In genomic region chr7:109929628-109930027, GRCm38 (mm10) we compare ENCODE assay signal across 16 mouse cellular contexts. TPM values are rescaled to one million over a fixed set of nuclear protein-coding genes. Genes with fewer than 3 reads are reported as not detected.
DNase-seq lines count a peak whose midpoint lies in the region; ATAC-seq and TF ChIP-seq lines count a peak whose summit lies in the region.
"Had no signal": no experiment of that assay in that cellular context is flagged by ENCODE, and none has a peak within 500 bp of the region (broad histone marks: within the 10 kb centered on the region; RNA-seq: fewer than 3 reads in every experiment).

No protein-coding gene starts in this region.

- no peaks in the 10 kb centered on the region for H3K79me2 ChIP-seq in CH12.LX (replicated peaks; ENCODE audit: control insufficient read depth, extremely low read depth, insufficient read depth, poor library complexity, severe bottlenecking)

- no peak overlapping the region for H3K4me2 ChIP-seq in liver, embryonic 14.5 days (ENCODE audit: low read depth)
- no peak overlapping the region for H3K4me2 ChIP-seq in CH12.LX (ENCODE audit: insufficient read depth, low read depth, poor library complexity, severe bottlenecking)
- H3K4me2 ChIP-seq: embryonic facial prominence, embryonic 12.5 days; limb, embryonic 13.5 days; neural tube, embryonic 15.5 days had no signal

- in situ Hi-C loops in CH12.LX (cut with MboI; ENCODE audit: low pct_ligation_motif_present, low pct_unique_long_range_greater_than_20kb, low sequenced_read_pairs) = no loop called here

- H3K36me3 ChIP-seq in liver, embryonic 14.5 days (replicated peaks; ENCODE audit: control insufficient read depth, insufficient read depth, low read depth) = peaks cover 2% of the 10 kb centered on the region
- H3K36me3 ChIP-seq in CH12.LX (replicated peaks in 1 of 2; ENCODE audit: control insufficient read depth in 1 of 2, insufficient read depth in 1 of 2, low read length in 1 of 2) = peaks cover 6 to 30% of the 10 kb centered on the region in 2 experiments

- no peaks in the 10 kb centered on the region for H3K27me3 ChIP-seq in liver, embryonic 14.5 days (ENCODE audit: control insufficient read depth, insufficient read depth, low read length)
- no peaks in the 10 kb centered on the region for H3K27me3 ChIP-seq in CH12.LX (replicated peaks)
- H3K27me3 ChIP-seq: embryonic facial prominence, embryonic 12.5 days; limb, embryonic 13.5 days; neural tube, embryonic 15.5 days had no signal

- TF ChIP-seq POLR2A in CH12.LX (IDR thresholded peaks at IDR 0.05; ENCODE audit: low read depth, low read length) = no peak
- TF ChIP-seq POLR2A in embryonic fibroblast, embryonic 13.5 days (IDR thresholded peaks at IDR 0.05; ENCODE audit: low read depth, low read length) = no peak

- H3K9ac ChIP-seq in liver, embryonic 14.5 days (replicated peaks) = no peak overlapping the region
- H3K9ac ChIP-seq in CH12.LX (ENCODE audit: insufficient read depth, low read depth) = no peak overlapping the region
- H3K9ac ChIP-seq: embryonic facial prominence, embryonic 12.5 days; limb, embryonic 13.5 days; neural tube, embryonic 15.5 days had no signal

- intact Hi-C loops in gastrocnemius, adult 2 months (cut with DNase I) = no loop called here

- dilution Hi-C loops in CH12.LX (cut with MboI; ENCODE audit: extremely low pct_ligation_motif_present, extremely low pct_unique_long_range_greater_than_20kb, low sequenced_read_pairs) = no loop called here

- no peak overlapping the region for H3K27ac ChIP-seq in gastrocnemius, adult 2 months
- no peak overlapping the region for H3K27ac ChIP-seq in liver, embryonic 14.5 days
- H3K27ac ChIP-seq in CH12.LX (ENCODE audit: insufficient read depth, low read depth) = no peak overlapping the region
- no peak overlapping the region for H3K27ac ChIP-seq in embryonic fibroblast, embryonic 13.5 days (ENCODE audit: insufficient read depth, low read length)
- H3K27ac ChIP-seq: embryonic facial prominence, embryonic 12.5 days; forebrain, embryonic 10.5 days; left cerebral cortex, adult 2 months; limb, embryonic 13.5 days; neural tube, embryonic 15.5 days had no signal

- no peaks in the 10 kb centered on the region for H3K9me3 ChIP-seq in liver, embryonic 14.5 days (ENCODE audit: control insufficient read depth, low read length)
- H3K9me3 ChIP-seq in CH12.LX (replicated peaks; ENCODE audit: low read length) = no peaks in the 10 kb centered on the region
- H3K9me3 ChIP-seq: embryonic facial prominence, embryonic 12.5 days; forebrain, embryonic 10.5 days; limb, embryonic 13.5 days; neural tube, embryonic 15.5 days had no signal

- H3K4me3 ChIP-seq in gastrocnemius, adult 2 months = no peak overlapping the region
- H3K4me3 ChIP-seq in liver, embryonic 14.5 days (ENCODE audit: insufficient read depth in 1 of 2, low read depth in 2 of 2, low read length in 2 of 2) = no peak overlapping the region
- no peak overlapping the region for H3K4me3 ChIP-seq in CH12.LX (replicated peaks in 1 of 3; ENCODE audit: low read depth in 2 of 3, low read length in 2 of 3, poor library complexity in 1 of 3)
- no peak overlapping the region for H3K4me3 ChIP-seq in embryonic fibroblast, embryonic 13.5 days (ENCODE audit: insufficient read depth, low read length)
- H3K4me3 ChIP-seq: embryonic facial prominence, embryonic 12.5 days; forebrain, embryonic 10.5 days; left cerebral cortex, adult 2 months; limb, embryonic 13.5 days; neural tube, embryonic 15.5 days had no signal

- DNase-seq in gastrocnemius, adult 2 months = no peak
- DNase-seq in gastrocnemius, postnatal 4 days (ENCODE audit: low spot score in 2 of 2) = no peak
- no peak for DNase-seq in liver, embryonic 14.5 days (ENCODE audit: low read depth in 3 of 3, low spot score in 3 of 3)
- DNase-seq in liver (no peak), CH12.LX (ENCODE audit: extremely low read depth) (peak; percentile 3)
- no peak for DNase-seq in c-Kit-positive CD71-positive TER-119-positive erythroid progenitor cells, embryonic 14.5 days (ENCODE audit: low spot score)
- DNase-seq in frontal cortex, postnatal 10 days (ENCODE audit: low spot score in 2 of 2) = no peak
- DNase-seq: cerebellum, postnatal 25 days; heart, adult 18-20 months; right cerebral cortex, adult 18-20 months had no signal

- H3K4me1 ChIP-seq in liver, embryonic 14.5 days (replicated peaks; ENCODE audit: control insufficient read depth in 2 of 2, insufficient read depth in 2 of 2, low read length in 1 of 2) = no peaks in the 10 kb centered on the region
- H3K4me1 ChIP-seq in CH12.LX (ENCODE audit: control insufficient read depth in 1 of 2, insufficient read depth in 2 of 2) = peaks cover 0 to 11% of the 10 kb centered on the region in 2 experiments; a peak in 2 of 4 replicates
- no peaks in the 10 kb centered on the region for H3K4me1 ChIP-seq in embryonic fibroblast, embryonic 13.5 days (ENCODE audit: control insufficient read depth, insufficient read depth, low read length)
- H3K4me1 ChIP-seq: embryonic facial prominence, embryonic 12.5 days had no signal

- peak; percentile 20 for TF ChIP-seq RAD21 in CH12.LX (IDR thresholded peaks at IDR 0.05; ENCODE audit: low read depth, low read length)

- ATAC-seq in liver, embryonic 14.5 days (ENCODE audit: insufficient read depth) = no peak

- TF ChIP-seq CTCF in gastrocnemius, adult 2 months (IDR thresholded peaks at IDR 0.05) = peak; percentile 42; the same call in 1 of the 2 replicates
- peak; percentile 25 for TF ChIP-seq CTCF in liver, embryonic 14.5 days (IDR thresholded peaks at IDR 0.05; ENCODE audit: low read depth)
- TF ChIP-seq CTCF in CH12.LX (conservative IDR thresholded peaks at IDR 0.05 in 1 of 2, IDR thresholded peaks at IDR 0.05 in 1 of 2; ENCODE audit: low read depth in 2 of 2, low read length in 2 of 2) = peak in 1 of 2 experiments; percentile 55; a peak in 2 of 4 replicates
- 0 out of 2 replicates have a peak, but pooled peaks have one; percentile 21 for TF ChIP-seq CTCF in embryonic fibroblast, embryonic 13.5 days (IDR thresholded peaks at IDR 0.05; ENCODE audit: borderline replicate concordance, insufficient read depth, low read length)

- TF ChIP-seq EP300 in liver, embryonic 14.5 days (IDR thresholded peaks at IDR 0.05; ENCODE audit: low read depth) = no peak
- TF ChIP-seq EP300 in CH12.LX (IDR thresholded peaks at IDR 0.05; ENCODE audit: low read length) = no peak

TF ChIP-seq in CH12.LX, 34 proteins besides CTCF, POLR2A, EP300 and RAD21:
- TF ChIP-seq TBP (conservative IDR thresholded peaks at IDR 0.05; ENCODE audit: low read depth, low read length) = no peak
- no peak for TF ChIP-seq ZKSCAN1 (IDR thresholded peaks at IDR 0.05; ENCODE audit: borderline replicate concordance, low read depth, low read length)
- no peak for TF ChIP-seq MAZ (IDR thresholded peaks at IDR 0.05; ENCODE audit: low read depth, low read length)
- peak; percentile 50 for TF ChIP-seq SMC3 (IDR thresholded peaks at IDR 0.05; ENCODE audit: low read depth, low read length)
- no peak for TF ChIP-seq UBTF (IDR thresholded peaks at IDR 0.05; ENCODE audit: low read depth, low read length)
- TF ChIP-seq JUN (IDR thresholded peaks at IDR 0.05; ENCODE audit: insufficient read depth, low read depth, low read length) = no peak
- no peak for TF ChIP-seq NELFE (IDR thresholded peaks at IDR 0.05; ENCODE audit: low read depth, low read length)
- TF ChIP-seq USF2 (conservative IDR thresholded peaks at IDR 0.05; ENCODE audit: low read depth, low read length) = no peak
- no peak for TF ChIP-seq BHLHE40 (IDR thresholded peaks at IDR 0.05; ENCODE audit: low read depth, low read length)
TF ChIP-seq in CH12.LX: peak in this region for 1.

RNA-seq across cellular contexts. Expression of gene Dennd5a, which starts 30.6 kb away (rescaled TPM):
- total RNA-seq in gastrocnemius, adult 2 months (2021) = 10 to 100 TPM; 34.4 to 52.4 TPM
- 100 to 1,000 TPM; 113 to 127 TPM for total RNA-seq in gastrocnemius, postnatal 4 days (2021)
- 11.5 and 13.8 TPM in 2 replicates for polyA plus RNA-seq in liver, embryonic 14.5 days (2012; rRNA removed)
- 6.9 and 8.9 TPM in 2 replicates for polyA plus RNA-seq in liver, embryonic 14.5 days (2014; fragmentation: Nextera tagmentation; extraction: Ambion mirVana)
- total RNA-seq in CH12.LX (2012; rRNA removed) = 14.8 and 20.7 TPM in 2 replicates
- total RNA-seq in CH12.LX (2014; rRNA removed) = 29.5 and 32.8 TPM in 2 replicates
- polyA plus RNA-seq in CH12.LX (2012; ENCODE audit: insufficient read length, low read depth) = 15.8 and 24.6 TPM in 2 replicates
- 103 and 119 TPM in 2 replicates for polyA plus RNA-seq in embryonic fibroblast, embryonic 13.5 days (2011; ENCODE audit: insufficient read length, low read depth, missing spikeins)

RNA-seq across cellular contexts. Expression of gene Tmem41b, which starts 57.1 kb away (rescaled TPM):
- 10 to 100 TPM; 25.4 to 27.0 TPM for total RNA-seq in gastrocnemius, adult 2 months (2021)
- 10 to 100 TPM; 41.3 to 46.5 TPM for total RNA-seq in gastrocnemius, postnatal 4 days (2021)
- 10.7 and 14.5 TPM in 2 replicates for polyA plus RNA-seq in liver, embryonic 14.5 days (2012; rRNA removed)
- polyA plus RNA-seq in liver, embryonic 14.5 days (2014; fragmentation: Nextera tagmentation; extraction: Ambion mirVana) = 30.0 and 32.9 TPM in 2 replicates
- 51.1 and 67.6 TPM in 2 replicates for total RNA-seq in CH12.LX (2012; rRNA removed)
- 101 and 106 TPM in 2 replicates for total RNA-seq in CH12.LX (2014; rRNA removed)
- polyA plus RNA-seq in CH12.LX (2012; ENCODE audit: insufficient read length, low read depth) = 56.3 and 59.1 TPM in 2 replicates
- 77.0 and 90.7 TPM in 2 replicates for polyA plus RNA-seq in embryonic fibroblast, embryonic 13.5 days (2011; ENCODE audit: insufficient read length, low read depth, missing spikeins)
